Mouse (Mus musculus) layer of hippocampus, postnatal 10 days (tissue): ENCODE measurements around the gene Rpl18a. TPM values are rescaled to one million over a fixed set of nuclear protein-coding genes. Genes with fewer than 3 reads are reported as not detected.

ENCODE experiments used
- DNase-seq, 2 experiments: peaks; one replicate each; pipeline ENCODE4 v3.0.0; 2021; ENCODE audit warnings: low spot score in 2 of 2
- long read RNA-seq: library from polyadenylated mRNA; stranded (forward); transcript quantifications from one replicate; pipeline ENCODE4 v2.0.0, GENCODE M21; 2023
- total RNA-seq, 2 experiments: library from RNA; stranded (reverse); gene quantifications; 2 replicates each; pipeline ENCODE4 v1.2.3; 2021

Rpl18a gene
- 100 to 1,000 TPM; 832 to 857 TPM for total RNA-seq
- long read RNA-seq, transcript Rpl18a-206 (5 exons, 700 nt), result minor isoform, 6 of 1,640 reads
- long read RNA-seq, transcript Rpl18a-201 (5 exons, 1,260 nt), result major isoform, 277 of 1,640 reads
- long read RNA-seq, partial matches to known transcripts, result 1,345 of 1,640 reads
- long read RNA-seq, other reads (novel, unspliced or antisense), result 6 of 1,640 reads

DNA sequence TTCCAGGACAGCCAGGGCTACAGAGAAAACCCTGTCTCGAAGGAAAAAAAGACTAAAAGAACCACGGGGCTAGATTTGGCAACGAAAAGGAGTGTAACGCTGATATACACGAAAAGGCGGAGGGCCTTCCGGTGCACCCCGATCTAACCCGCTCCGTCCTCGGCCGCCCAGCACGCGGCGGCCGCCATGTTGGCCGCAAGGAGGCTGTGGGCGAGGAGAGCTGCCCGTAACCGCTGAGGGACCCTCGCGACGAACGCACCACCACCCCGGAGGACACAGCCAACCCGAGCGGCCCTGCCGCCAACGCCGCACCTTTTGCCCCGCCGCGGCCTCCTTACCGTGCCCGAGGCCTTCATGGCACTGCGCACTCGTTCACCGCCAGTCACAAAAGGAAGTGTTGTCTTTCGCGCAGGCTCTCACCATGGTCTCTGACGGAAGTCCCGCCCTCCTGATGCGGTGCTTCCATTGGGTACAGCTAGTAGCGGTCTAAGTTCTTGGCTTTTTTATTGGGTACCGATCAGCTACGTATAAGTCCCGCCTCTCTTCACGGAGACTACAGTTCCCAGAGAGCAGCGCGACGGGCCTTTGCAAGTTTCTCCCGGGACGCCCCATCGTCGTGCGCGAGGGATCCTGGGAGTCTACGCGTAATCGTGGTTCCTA lies at the start of gene Rpl18a:
TSS of gene Rpl18a (minus strand) at position 392 of the 660 bp plus-strand sequence.
- peak; percentile 85 to 91 for DNase-seq

DNA sequence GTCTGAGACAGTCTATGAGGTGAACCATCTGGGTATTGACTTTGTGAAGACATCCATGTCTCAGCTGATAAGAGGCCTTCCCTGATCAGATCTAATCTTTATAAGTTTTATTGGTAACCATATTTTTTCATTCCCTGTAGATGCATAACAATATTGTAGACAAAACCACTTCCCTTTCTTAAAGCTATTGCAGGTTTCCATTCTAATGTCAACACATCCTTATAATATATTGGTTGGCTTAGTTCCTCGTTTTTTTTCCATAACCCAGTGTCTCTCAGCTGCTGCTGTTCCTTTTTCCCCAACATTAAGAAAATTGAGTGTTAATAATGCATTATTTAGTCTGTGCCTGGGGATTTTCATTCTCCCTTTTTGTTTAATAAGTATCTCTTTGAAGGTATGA lies 46.0 kb upstream of the Rpl18a start:
- no peak for DNase-seq

DNA sequence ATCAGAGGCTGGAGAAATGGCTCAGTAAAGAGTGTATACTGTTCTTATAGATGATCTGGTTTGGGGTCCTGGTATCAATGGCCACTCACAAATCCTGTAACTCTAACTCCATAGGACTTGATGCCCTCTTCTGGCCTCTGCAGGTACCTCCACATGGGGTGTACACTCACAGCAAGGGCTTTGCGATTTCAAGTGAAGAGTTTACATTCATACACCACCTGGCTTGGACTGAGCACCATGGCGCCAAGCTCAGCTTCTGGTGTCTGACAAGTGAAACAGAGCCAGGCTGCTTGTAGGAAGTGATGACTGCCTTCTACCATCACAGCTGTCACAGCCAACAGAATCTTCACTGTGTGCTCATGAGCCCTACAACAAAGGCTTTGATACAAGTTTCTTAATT lies 44.3 kb upstream of the Rpl18a start:
- DNase-seq, result no peak

DNA sequence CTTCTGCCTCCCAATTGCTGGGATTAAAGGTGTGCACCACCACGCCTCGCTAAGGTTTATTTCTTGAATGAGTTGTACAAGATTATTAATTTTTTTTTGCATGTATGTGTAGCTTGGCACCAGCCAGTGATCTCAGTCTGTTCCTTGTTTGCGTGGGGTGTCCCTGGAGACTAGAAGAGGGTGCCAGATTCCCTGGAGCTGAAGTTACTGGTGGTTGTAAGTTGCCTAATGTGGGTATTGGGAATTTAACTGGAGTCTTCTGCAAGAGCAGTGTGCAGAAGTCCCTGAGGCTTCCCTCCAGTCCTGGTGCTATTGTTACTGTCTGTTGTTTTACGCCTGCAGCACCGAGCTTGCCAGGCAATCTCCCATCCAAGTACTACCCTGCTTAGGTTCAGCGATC lies 40.0 kb upstream of the Rpl18a start:
- no peak for DNase-seq

DNA sequence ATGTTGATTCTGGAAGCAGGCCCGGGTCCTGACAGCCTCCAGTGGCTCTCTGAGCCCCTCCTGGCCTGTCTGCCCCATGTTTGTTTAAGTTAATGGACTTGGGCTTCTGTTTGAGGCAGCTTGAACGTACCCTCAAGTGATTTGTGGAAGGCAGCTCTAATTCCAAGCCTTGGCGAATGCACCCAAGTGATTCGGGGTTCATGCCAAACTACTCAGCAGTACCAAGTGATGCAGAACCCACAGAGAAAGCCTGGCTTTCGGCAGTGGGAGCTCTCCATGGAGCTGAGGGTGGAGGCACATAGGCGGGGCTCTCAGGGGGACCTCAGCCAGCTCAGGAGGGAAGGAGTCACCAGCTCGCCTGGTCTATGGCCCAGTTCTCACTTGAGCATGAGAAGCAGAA lies 37.6 kb upstream of the Rpl18a start:
- no peak for DNase-seq

DNA sequence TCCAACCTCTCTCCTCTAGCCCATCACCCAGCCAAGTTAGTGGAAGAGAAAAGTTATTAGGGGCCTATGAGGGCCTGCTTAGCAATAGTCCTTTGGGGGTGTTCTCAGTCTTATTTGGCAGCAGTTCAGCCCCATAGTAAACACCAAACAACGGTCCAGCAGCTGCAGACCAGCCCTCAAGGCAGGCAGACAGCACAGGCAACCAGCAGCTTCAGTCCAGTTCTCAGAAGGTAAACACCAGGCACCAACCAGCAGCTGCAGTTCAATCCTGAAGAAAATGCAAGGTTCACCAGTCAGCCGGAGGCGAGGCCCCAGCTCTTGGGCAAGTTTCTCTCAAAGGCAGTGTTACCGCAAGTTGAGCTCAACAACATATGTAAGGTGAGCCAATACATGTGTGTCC lies 35.8 kb upstream of the Rpl18a start:
- no peak for DNase-seq

DNA sequence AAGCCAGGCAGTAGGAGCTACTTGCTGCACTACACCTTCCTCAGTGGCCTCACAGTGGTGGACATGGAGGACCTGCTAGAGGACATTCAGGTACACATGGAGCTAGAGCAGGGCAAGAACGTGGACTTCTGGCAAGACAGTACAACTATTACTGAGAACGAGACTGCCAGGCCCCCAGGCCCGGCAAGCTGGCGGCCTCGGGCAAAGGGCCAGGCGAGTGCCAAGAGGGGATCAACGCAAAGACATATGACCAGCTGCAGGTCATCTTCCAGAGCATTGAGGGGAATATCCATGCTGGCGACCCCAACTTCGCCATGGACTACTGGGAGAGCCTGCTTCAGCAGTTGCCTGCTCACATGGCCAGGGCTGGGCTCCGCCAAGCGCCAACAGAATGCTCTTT lies 34.5 kb upstream of the Rpl18a start:
- no peak for DNase-seq

DNA sequence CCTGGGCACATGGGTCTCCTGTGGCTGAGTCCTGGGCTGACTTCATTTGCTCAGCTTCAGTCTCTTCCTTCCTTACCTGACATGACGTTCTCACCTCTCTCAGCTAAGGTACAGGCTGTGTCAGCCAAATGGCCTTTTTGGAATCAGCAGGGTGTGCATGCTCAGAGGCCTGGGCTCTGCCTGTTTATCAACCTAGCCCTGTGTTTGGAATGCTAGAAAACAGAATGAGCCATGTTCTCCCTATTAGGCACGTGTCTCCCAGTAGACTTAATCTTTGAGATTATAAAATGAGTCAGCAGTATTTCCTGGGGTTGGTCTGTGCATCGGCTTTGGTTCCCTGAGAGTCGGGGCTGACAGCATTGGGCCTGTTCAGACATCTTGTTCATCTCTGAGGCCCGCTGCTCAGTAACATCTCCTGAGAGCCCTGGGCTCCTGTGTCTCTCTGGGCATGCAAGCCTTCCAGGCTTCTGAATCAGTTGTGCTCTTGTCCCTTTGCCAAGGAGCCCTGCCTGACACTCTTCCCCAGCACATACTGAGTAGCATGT lies 31.6 kb upstream of the Rpl18a start:
- peak in 1 of 2 experiments; percentile 8 for DNase-seq

DNA sequence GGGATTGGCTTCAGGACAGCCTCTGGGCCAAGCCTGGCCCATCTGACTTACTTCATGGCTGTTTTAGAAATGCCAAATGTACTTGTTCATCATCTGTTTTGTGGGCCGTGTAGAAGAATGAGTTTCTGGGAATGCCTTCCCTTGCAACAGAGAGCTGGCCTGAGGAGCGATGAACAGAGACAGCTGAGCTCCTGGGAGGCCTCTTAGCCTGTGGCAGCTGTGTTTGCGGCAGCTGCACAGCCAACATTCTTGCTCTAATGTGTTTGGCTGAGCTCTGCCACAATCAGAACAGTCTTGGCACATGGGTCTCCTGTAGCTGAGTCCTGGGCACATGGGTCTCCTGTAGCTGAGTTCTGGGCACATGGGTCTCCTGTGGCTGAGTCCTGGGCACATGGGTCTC lies 30.9 kb upstream of the Rpl18a start:
- DNase-seq, result no peak

DNA sequence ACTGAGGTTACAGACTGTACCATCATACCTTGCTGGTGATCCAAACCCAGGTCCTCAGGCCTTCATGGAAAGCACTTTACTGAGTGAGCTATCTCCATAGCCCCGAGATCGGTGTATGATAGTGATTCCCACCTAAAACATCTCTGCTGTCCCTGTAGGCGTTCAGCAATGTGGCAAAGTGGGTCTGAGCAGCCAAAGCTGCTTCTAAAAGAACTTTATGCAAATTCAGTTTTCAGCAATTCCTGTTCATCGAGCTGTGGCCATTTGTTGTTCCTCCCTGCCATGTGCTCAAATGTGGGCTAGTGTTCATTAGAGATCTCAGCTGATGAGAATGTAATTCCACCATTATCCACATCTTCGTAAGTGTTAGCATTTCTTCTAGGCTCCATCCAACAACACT lies 29.2 kb upstream of the Rpl18a start:
- DNase-seq, result no peak

DNA sequence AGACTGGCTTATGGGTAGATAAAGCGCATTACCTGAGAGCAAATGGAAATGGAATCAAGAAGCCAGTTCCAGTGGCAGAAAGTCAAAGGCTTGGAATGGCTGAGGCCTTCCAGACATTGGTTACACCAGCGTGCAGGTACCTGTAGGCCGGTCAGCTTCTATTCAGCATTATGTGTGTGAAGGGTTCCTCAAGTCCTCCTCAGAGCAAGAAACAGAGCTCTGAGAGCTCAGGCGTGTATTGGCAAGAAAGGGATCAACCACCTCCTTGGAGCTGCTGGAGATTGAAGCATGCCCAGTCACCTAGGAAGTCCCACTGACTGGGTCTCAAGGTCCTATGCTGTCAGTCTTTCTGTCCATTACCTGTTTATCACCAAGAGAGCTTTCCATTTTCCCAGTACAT lies 28.5 kb upstream of the Rpl18a start:
- DNase-seq, result peak; percentile 2 to 11

DNA sequence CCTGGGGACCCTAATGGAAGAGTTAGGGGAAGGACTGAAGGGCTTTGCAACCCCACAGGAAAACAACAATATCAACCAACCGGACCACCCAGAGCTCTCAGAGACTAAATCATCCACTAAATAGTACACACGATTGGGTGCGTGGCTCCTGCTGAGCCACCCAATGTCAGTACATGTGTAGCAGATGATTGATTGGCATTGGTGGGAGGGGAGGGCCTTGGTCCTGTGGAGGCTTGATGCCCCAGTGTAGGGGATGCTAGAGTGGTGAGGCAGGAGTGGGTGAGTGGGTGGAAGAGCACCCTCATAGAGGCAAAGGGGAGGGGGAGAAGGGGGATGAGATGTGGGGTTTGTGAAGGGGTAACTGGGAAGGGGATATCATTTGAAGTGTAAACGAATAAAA lies 26.9 kb upstream of the Rpl18a start:
- peak in 1 of 2 experiments; percentile 2 for DNase-seq

DNA sequence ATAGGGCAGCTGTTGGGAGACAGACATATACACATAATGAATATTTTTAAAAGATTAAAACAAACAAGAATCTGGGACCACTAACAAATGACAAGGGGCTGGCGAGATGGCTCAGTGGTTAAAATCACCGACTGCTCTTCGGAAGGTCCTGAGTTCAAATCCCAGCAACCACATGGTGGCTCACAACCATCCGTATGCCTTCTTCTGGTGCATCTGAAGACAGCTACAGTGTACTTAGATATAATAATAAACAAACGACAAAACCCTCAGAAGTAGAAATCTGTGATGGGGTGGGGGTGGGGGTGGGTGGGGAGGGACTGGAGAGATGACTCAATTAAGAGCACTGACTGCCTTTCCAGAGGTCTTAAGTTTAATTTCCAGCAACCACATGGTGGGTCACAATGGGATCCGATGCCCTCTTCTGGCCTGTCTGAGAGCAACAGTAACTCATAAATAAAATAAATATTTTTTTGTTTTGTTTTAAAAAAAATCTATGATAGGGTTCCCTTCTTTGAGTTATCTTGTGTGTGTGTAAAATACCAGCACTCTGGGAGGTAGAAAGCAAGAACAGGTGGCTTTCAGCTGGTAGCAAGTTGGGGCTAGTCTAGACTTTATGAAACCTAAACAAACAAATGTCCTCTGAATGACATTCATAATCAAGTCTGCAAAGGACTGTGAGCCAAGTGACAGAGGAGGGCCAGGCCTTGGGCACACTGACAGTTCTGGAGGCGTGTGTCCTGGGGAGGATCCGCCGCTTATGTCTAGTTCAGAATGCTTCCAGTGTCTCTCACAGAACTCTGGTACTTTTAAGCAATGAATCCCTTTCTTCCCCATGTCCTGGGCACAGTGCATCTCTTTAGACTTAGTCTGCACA lies 23.1 kb upstream of the Rpl18a start:
- no peak for DNase-seq

DNA sequence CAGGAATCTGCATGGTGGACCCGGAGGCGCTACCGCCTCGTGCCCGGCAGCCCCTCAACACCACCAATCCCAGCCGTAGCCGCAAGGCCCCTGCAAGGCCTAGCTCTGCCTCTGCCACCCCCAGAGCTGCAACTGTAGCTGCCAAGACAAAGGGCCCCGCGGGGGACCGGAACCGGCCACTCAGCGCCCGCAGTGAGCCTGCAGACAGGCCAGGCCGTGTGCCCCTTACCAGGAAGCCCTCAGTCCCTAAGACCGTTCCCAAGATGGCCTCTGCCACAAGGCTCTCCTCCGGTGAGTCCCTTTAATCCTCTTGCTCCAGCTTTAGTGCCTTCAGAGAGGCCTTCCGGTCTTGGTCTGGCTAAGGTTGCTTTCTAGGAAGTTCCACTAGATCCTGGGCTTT lies 17.5 kb upstream of the Rpl18a start:
- DNase-seq, result no peak

DNA sequence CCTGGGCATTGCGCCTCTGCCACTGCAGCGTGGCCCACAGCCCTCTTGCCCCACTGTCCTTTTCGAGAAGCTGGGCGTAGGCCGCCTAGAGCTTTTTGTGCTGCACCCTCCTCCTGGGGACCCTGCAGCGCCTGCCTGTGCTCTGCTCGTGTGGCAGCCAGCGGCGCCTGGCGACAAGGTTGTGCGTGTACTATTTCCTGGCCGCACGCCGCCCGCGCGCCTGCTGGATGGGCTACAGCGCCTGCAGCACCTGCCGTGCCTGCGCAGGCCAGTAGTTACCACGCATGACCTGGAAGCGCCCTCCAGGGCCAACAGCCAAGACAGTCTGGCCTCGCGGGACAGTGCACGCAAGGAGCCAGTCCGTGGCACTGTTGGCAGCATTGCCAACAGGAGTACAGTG lies 16.3 kb upstream of the Rpl18a start:
- DNase-seq, result no peak

DNA sequence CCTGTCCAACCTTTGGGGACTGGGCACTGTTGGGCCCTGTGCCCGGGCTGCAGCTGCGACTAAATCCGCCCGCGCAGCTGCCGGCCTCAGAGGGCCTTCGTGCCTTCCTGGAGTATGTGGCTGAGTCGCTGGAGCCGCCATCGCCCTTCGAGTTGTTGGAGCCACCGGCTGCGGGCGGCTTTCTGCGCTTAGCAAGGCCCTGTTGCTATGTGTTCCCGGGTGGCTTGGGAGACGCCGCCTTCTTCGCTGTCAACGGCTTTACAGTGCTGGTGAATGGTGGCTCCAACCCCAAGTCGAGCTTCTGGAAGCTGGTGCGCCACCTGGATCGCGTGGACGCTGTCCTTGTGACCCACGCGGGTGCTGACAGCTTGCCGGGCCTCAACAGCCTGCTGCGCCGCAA lies 15.7 kb upstream of the Rpl18a start:
- no peak for DNase-seq

DNA sequence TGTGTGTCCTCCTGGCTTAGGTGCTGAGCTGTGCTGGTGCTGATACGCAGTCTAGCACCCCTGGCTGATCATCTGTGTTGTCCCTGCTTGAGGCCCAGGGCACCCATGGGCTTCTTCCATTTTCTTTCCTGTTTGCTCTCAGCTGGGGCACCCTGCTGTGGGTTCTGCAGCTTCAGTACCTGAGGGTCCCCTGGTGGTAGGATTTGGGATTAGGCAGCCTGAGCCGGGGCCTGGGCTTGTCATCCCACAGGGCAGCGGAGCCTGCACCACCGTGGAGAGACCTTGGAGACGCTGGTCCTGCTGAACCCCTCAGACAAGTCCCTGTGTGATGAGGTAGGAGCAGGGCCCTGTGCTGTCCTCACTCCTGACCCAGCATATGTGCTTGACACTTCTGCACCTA lies 14.4 kb upstream of the Rpl18a start:
- no peak for DNase-seq

DNA sequence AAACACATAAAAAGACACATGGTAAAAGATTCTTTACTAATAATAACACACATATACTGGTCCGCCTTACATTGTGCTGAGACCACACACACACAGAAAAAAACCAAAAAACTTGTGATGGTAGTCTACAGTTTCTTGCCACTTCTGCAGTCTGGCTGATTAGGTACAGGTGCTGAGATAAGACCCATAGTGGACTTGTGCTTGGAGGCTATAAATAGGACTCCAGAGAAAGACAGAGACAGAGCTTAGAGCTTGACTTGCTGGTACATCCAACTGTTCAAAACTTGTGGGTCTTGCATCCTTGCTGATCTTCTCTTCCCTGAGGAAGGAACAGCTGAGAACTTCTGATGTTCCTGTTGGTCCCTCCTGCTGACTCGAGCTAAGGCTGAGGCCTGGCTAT lies 10.3 kb upstream of the Rpl18a start:
- DNase-seq, result no peak

DNA sequence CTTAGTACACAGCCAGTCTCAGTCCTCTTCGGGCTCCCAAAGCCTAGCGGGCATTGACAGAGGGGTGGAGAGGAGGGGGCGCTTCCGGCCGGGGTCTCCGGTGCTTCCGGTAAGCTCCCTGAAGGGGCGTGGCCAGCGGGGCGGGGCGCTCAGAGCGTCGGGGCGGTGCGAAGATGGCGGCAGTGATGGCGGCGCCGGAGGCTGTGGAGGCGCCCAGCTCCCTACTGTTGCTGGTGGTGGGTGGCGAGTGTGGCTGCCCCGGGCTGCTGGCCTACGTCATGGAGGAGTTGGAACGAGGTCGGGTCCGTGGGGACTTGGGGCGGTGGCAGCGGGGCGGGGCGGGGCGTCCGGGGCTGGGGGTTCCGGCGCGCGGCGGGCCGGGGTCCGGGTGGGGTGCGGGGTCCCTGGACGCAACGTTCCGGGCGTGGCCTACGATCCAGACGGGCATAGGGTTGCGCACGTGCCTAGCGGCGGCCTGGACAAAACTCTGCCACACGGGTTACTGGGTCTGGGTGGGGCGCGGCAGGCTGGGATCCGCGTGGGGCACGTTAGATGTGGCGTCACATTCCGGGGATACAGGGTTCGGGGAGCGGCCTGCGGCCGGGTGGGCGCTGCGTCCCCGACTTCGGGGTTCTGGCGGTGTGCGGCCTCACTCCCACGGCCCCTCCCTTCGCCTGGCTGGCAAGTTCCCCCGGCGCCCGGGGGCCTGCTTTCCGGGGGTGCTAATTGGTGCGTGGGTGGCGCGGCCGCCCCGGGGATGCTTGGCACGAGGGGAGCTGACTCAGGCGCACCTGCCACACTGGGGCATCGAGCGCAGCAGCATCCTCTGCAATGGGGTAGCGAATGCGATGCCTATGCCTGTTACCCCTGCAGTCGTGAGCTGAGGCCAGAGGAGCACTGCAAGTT lies 8.9 kb upstream of the Rpl18a start, which contains the start of gene Map1s:
TSS of gene Map1s (plus strand) at position 102 of the 906 bp plus-strand sequence.
- DNase-seq, result peak; percentile 85 to 91

DNA sequence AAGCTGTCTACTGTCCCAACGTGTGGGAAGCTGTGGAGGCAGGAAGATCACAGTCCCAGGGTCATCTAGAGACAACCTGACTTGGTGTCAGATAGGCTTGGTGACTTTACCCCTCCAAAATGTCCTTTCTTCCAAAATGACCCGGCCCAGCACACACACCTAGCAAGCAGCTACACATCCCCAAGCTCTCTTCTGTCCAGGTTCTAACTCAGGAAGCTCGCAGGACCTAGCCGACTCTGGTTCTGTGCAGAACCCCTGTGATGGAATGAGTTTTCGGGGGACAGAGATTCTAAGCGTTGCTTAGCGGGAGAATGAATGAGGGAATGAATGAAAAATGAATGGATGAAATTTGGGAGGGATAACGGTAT lies 8.2 kb upstream of the Rpl18a start:
- no peak for DNase-seq

DNA sequence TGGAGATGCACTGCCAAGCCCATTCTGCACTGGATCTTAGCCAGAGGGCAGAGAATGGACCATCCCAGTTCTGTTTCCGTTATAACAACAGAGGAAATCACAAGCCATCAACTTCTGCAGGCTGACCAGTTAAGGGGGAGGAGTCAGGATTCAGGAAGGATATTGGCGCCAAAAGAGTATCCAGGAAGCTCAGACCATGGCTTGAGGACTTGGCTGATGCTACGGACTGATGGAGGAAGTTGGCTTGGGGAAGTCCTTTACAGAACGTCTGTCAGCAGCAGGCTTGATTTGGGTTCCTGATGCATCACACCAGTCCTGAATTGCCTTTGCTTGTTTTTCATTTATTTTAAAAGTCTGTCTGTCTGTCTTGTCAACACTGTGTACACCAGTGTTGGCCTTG lies 7.3 kb upstream of the Rpl18a start:
- DNase-seq, result no peak
